ENCODE assay signal across 22 mouse cellular contexts in genomic region chr10:70837326-70837725, GRCm38 (mm10).
"Had no signal": no experiment of that assay in that cellular context is flagged by ENCODE, and none has a peak within 500 bp of the region (broad histone marks: within the 10 kb centered on the region; RNA-seq: fewer than 3 reads in every experiment).

No protein-coding gene starts in this region.

- H3K27me3 ChIP-seq: lung, embryonic 15.5 days; megakaryocyte, embryonic 14.5 days; midbrain, embryonic 13.5 days; midbrain, embryonic 15.5 days; neural tube, embryonic 13.5 days; neural tube, embryonic 15.5 days had no signal

- H3K9ac ChIP-seq: liver, postnatal 0 days; lung, embryonic 15.5 days; midbrain, embryonic 13.5 days; midbrain, embryonic 15.5 days; neural tube, embryonic 13.5 days; neural tube, embryonic 15.5 days had no signal

- ATAC-seq: liver, postnatal 0 days; lung, postnatal 0 days; midbrain, embryonic 13.5 days; midbrain, embryonic 15.5 days had no signal

- DNase-seq: liver, postnatal 0 days; lung, adult 2 months; lung, postnatal 14 days; lung, postnatal 36 days; retina, postnatal 1 day; right cerebral cortex, adult 18-20 months; right cerebral cortex, postnatal 25 days; right cerebral cortex, postnatal 4 days; spleen, adult 18-20 months; thymus, adult 18-20 months; thymus, postnatal 14 days; thymus, postnatal 36 days had no signal

- H3K4me2 ChIP-seq: lung, embryonic 15.5 days; midbrain, embryonic 13.5 days; midbrain, embryonic 15.5 days; neural tube, embryonic 13.5 days; neural tube, embryonic 15.5 days had no signal

- H3K4me1 ChIP-seq: lung, embryonic 15.5 days; megakaryocyte, embryonic 14.5 days; midbrain, embryonic 13.5 days; midbrain, embryonic 15.5 days; neural tube, embryonic 13.5 days; neural tube, embryonic 15.5 days had no signal

- H3K36me3 ChIP-seq: lung, embryonic 15.5 days; midbrain, embryonic 10.5 days; midbrain, embryonic 13.5 days; midbrain, embryonic 15.5 days; neural tube, embryonic 13.5 days; neural tube, embryonic 15.5 days had no signal

- H3K9me3 ChIP-seq: lung, embryonic 15.5 days; midbrain, embryonic 15.5 days had no signal

- H3K4me3 ChIP-seq: lung, embryonic 15.5 days; megakaryocyte, embryonic 14.5 days; midbrain, embryonic 10.5 days; midbrain, embryonic 13.5 days; midbrain, embryonic 15.5 days; myocyte; neural tube, embryonic 13.5 days; neural tube, embryonic 15.5 days had no signal

- H3K27ac ChIP-seq: lung, embryonic 15.5 days; macrophage; midbrain, embryonic 10.5 days; midbrain, embryonic 13.5 days; midbrain, embryonic 15.5 days; neural tube, embryonic 13.5 days; neural tube, embryonic 15.5 days had no signal
